Mouse (Mus musculus) right cerebral cortex, postnatal 10 days (tissue): ENCODE measurements at regions not wholly inside any gene's neighbourhood (a gene's known extent, or its start where the extent isn't known, plus 50 kb on each side); places are given as distances from the start of the nearest gene placed in this dataset.
"Not testable (repeated sequence)": the region's sequence is repeated elsewhere in the genome, so short reads cannot be mapped to it uniquely, and the experiment has no call there.

Experiments
- DNase-seq, 2 experiments: peaks; one replicate each; pipeline ENCODE4 v3.0.0; 2021; ENCODE audit warnings: low spot score in 2 of 2

DNA sequence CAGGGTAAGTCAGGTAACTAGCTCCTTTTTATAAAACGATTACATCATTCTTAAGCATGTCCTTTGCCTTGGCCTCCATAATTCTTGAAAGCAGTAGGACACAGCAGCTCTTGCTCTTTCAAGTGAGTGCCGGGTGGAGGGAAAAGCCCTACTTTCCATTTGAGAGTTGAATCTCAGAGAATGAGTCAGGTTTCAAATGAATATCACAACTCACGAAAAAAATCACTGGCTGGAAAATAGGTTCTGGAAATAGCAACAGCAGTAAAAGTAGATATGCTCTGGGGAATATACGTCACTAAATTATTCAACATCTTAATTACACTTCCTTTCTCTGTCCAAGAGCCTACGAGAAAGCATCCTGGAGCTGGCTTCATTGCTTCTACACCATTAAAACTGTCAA, 250.5 kb downstream of the Kcnc2 start:
- peak in 1 of 2 experiments; percentile 18 for DNase-seq

DNA sequence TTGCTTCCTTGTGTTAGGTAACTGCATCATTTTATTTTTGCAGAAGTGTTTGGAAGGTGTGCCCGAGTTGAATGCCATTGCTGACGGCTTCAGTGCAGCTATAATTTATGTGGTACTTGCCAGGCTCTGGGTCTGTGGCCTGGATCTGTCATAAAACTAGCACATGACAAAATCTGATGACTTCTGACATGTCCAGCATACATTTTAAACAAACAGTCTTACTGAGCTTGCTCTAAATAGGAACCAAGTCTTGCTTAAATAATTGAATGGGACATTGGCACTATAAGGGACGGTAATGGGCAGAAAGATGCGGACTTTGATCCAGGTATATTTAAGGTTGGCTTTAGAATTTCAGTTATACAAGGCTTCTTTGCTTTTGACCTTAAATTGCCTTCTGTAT, 272.1 kb downstream of the Kcnc2 start:
- DNase-seq, result no peak

DNA sequence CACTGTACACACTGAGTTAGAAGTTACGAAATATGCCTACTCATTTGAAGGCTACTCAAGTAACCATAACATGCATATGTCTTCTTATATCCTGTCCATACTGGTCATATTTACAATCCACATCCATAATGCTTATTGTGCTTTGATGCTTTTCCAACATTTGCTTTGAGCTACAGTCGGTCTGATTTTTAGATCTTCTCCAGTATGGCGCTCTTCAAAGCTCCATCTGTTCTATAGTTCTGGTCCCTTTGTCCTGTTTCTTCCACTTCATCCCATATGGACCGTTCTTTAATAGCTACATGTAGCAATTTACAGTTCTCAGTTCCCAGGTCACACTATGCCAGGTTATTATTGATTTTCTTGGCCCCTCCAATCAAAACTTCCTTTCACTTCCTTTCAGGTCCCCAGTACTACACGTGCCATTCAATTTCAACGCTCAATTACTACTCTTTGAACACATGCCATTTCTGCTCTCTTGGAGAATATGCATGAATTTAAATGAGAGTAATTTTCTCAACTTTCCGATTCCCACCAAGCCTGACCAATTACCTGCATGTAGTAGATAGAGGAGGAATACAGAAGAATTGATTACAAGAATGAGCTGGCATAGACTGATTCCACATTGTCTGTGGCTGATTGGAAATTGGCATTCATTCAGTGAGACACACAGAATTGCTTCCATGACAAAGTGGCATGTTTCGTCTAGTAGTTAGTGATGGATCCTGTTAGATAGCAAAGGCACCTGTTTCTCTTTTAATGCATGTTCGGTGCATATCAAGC, 301.0 kb downstream of the Kcnc2 start:
- no peak for DNase-seq

DNA sequence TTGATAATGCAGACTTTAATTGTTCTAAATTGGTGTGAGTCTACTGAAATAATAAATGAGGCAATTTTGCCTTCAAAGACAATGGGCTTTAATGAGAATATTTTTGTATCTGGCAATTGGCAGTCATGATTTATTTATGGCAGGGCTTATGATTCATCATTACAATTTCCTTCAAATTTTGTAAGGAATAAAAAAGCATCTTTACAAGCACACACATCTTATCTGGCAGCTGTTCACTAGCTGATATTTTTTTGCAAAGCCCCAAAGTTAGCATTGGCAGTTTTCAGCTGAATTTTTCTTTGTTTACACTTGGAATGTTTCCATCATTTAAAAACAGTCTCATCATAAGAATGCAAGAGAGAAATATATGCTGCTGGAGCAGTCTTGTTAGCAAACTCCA, 301.6 kb downstream of the Kcnc2 start:
- no peak for DNase-seq

DNA sequence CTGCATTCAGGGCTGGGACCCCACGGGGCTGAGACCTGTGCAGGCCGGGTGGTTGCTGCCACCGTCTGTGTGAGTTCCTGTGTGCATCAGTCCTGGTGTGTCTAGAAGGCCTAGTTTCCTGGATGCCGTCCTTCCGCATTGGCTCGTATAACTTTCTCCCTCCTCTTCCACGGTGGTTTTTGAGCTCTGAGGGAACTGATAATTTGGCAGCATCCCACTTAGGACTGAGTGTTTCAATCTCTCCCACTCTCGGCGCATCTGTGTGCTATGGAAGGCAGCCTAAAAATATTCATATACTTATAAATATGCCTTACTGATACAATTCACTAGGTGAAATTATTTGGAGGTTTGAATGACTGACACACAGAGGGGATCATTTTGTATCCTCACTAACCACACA, 314.0 kb downstream of the Kcnc2 start:
- DNase-seq, result no peak

DNA sequence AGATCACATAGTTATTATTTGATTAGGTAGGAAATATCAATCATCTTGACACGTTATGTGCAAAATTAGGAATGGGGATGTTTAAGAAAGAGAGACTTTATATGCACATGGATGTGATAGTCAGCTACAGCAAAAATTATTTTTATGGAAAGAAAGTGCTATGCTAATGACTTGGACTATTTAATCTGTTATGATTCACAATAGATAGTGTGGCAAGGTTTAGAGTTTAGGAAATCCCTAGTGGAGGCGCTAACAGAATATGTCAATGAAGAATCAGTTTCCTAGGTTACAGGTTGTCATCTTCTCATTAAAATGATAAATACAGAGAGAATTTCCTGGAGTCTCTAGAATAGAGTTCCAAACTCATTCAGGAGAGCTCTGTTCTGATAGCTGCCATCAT, 323.4 kb downstream of the Kcnc2 start:
- DNase-seq, result no peak

DNA sequence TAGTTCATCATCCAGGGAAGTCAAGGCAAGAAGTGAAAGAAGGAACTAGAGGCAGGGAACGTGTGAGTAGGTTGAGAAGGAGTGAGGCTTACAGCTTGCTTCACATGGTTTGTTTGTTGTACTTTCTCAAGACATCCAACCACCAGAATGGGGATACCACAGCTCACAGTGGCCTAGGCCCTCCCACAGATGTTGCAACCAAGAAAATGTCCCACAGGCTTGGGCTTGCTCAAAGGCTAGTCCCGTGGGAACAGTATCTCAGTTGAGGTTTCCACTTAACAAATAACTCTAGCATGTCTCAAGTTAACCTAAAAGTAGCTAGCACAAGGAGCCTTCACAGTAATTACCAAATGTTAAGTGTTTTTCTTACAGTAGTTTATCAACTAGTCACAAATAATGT, 323.2 kb downstream of the Atxn7l3b start:
- DNase-seq, result no peak

DNA sequence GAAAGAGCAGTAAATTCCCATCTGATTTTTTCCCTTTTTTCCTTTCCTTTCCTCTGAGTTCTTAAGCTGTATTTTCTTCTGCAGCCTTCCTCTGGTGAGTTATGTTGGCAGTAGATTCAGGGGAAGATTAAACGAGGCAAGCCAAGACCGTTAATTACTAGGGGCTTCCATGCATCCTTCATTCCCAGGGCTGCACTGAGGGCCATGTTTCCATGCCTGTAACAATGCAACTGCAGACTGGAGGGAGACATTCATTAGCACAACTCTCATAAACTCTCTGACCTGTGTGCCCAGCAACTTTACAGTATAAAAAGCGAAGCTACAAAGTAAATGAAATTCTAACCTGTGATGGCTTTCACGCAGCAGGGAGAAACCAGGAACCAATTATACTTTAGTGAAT, 321.2 kb downstream of the Atxn7l3b start:
- DNase-seq, result no peak

DNA sequence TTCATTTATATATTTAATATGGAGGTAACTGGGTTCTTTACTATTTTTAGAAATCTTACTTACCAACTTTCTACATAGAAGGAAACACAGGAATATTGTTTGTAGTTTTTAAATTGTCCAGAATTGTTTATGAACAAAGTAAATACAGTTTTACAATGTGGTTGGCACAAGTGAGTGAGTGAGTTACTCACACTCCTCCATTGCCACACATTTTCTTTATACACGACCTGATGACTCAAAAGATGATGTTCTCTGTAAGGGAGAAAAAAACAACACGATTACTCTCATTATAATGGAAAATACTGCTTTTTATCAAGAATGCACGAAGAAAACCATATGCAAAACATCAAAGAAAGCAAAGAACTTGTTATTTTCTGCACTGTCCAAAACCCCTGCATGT, 317.1 kb downstream of the Atxn7l3b start:
- no peak for DNase-seq

DNA sequence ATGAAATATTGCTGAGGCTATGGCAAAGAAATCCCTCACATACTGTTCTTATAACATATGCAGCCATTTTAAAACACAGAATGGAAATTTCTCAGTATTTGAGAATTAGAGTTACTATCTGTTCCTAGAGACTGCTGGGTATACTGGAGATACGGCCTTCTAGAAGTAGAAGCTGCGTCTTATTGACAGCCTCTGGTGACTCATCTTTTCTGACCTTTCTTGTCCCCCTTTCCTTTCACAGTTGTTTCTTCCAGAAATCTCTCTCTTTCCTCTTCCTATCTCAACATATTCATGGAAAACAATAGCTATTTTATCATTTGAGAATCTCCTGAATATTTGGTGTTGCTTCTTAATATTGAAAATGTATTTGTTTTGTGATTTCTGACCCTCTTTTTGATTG, 315.1 kb downstream of the Atxn7l3b start:
- DNase-seq, result no peak

DNA sequence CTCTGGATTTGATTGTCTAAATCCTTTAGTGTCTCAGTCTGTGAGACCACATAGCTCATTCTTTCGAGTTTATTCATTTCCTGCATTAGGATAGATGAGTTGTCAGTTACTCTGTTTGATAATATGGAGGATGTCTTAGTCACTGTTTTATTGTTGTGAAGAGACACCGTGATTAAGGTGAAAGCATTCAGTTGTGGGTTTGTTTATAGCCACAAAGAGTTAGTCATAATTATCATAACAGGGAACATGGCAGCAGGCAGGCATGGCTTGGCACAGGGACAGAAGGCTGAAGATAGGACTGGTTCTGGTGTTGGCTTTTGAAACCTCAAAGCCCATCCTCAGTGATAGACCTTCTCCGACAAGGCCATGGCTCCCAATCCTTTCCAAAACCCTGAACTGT, 314.6 kb downstream of the Atxn7l3b start:
- no peak for DNase-seq

DNA sequence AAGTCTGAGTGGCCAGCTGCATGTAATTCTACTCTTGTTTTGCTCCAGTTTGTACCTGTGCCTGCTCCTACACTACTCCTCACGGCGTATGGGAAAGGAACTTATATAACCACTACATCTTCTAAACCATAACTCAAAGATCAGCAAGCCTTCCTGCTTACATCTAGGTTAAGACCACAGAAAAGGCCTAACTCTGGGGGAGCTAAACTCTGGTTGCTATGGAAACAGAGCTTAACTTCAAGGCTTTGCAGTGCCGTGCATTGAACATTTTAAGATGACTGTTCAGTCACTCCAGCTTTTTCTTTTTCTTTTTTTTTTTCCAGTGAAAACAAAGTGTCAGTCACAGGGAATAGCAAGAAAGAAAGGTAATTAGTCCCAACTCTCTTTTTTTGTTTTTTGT, 309.1 kb downstream of the Atxn7l3b start:
- DNase-seq, result no peak

DNA sequence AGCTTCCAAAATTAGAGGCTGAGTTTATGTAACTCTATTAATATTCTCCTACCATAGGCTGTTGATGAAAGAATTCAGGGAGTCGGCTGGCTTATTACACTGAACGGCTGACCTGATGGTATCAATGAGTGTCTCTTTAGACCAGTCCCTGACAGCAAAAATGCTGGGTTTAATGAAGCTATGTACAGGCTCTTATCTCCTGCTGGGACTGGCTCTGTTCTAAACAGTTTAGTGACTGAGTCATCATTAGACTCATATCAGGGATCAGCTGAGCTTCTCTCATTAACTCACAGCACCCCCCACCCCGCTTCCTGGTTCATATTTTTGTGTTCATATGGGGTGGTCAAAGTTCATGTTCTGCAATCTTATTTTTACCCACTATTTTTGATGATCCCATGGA, 299.0 kb downstream of the Atxn7l3b start:
- DNase-seq, result no peak

DNA sequence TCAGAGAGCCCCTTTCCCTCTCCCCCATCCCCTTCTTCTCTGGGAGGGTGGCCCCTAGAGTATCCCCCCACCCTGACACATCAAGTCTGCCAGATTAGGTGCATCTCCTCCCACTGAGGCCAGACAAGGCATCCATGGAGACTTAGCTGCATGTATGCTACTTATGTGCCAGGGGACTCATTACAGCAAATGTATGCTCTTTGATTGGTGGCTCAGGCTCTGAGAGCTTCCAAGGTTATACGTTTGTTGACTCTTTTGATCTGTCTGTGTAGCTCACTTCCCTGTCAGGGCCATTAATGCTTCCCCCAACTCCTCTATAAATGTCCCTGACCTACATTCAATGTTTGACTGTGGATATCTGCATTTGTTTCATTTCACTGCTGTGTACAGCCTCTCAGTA, 293.6 kb downstream of the Atxn7l3b start:
- DNase-seq, result no peak

DNA sequence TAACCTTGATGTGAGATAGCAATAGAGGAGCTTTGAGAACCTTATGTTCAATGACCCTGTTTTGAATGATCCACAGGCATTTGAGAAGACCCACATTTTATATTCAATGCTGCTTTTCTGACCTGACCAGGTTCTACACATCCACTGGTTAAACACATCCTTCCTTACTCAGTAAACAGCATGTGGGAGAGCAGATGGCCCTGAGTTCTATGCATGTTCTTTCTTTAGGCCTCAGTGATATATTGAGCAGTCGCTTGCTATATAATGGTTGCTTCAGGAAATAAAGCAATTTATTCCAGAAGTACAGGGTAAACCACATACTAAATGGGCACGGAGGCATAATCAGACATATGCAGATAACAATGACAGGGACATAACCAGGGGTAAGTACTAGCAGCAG, 292.2 kb downstream of the Atxn7l3b start:
- DNase-seq, result peak in 1 of 2 experiments; percentile 62

DNA sequence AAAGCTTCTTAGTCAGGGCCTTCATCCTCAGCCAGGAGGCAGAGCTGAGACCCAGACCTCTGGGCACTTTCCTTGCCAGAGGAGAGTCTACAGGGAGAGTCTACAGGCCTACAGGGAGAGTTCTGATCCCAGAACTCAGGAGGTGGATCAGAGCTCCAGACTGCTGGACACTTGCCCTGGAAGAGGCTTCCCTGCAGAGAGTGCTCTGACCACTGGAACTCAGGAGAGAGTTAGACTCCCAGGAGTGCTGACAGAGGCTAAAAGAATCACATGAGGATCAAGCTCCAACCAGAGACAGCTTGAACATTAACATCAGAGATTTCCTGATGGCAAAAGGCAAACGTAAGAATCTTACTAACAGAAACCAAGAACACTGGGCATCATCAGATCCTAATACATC, 288.2 kb downstream of the Atxn7l3b start:
- DNase-seq, result not testable (repeated sequence)

DNA sequence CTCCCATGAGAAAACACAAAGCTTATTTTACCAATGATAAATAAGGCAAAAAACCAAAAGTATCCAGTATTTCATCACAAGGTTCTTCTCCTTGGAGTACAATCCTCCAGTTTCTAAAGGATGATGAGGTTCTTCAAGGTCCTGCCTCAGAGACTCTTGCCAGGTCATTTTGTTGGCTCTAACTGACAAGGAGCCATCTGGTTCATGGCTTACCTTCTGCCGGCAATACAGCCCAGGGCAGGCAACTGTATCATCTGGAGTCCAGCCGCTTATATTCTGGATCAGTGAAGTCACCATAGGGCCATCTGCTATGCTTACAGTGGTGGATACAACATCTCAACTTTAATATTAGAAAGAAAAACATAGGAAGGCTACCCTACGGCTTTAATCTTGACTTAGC, 279.8 kb downstream of the Atxn7l3b start:
- no peak for DNase-seq
